Mouse (Mus musculus) ES-Bruce4 (cell line): ENCODE measurements around the gene 2310039H08Rik.

Experiments used
- EP300 ChIP-seq: IDR thresholded peaks from 2 replicates; pipeline ENCODE4 v1.6.1; 2011; ENCODE audit warnings: low read depth, low read length; ENCODE audit not compliant: insufficient read depth
- POLR2A ChIP-seq: IDR thresholded peaks from one replicate; pipeline ENCODE4 v1.8.1; 2011; ENCODE audit warnings: low read length; ENCODE audit not compliant: insufficient read depth

DNA sequence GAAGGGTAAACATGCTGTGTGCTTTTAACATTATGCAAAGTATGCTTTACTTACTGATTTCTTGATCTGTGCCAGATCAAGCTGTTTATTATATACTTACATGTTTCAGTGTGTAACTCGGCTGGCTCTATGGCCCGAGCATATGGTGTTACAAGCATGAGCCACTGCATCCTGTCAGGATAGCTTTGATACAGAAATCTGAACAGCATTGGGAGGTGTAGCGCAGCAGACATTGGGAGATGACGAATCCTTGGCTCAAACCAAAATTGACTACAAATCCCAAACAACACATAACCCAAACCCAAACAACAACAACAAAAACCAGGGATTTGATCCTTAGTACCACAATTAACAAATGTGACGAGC lies 414 bp upstream of the 2310039H08Rik start:
- TF ChIP-seq POLR2A (no peak), EP300 (no peak)
